In the genomic region with DNA sequence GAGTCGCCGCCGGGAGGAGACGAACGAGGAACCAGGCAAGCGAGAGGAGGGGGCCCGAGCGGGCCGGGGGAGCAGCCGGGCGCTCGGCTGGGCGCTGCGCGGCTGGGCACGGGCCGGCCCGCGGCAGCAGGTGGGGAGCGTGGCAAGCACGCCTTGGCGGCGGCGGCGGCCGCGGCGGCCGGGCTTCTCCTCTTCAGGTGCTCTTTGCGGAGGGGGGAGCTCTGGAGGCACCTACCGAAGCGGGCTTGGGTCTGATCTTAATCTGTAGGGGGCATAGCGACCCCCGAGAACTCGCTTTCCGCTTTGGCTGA, we compare ENCODE assay signal across 7 mouse cellular contexts. TPM values are rescaled to one million over a fixed set of nuclear protein-coding genes. Genes with fewer than 3 reads are reported as not detected.
DNase-seq lines count a peak whose midpoint lies in the region; ATAC-seq and TF ChIP-seq lines count a peak whose summit lies in the region.

No protein-coding gene starts in this region.

- peak overlapping the region; percentile 71 for H3K4me2 ChIP-seq in limb, embryonic 14.5 days (replicated peaks; ENCODE audit: low read depth, low read length, severe bottlenecking)
- H3K4me2 ChIP-seq in stomach, embryonic 14.5 days (replicated peaks; ENCODE audit: low read depth, low read length), result peak overlapping the region; percentile 81

- no peak for DNase-seq in limb, embryonic 14.5 days (ENCODE audit: low spot score)
- no peak for DNase-seq in retina, postnatal 1 day
- no peak for DNase-seq in layer of hippocampus, adult 11-12 months (ENCODE audit: low spot score)

- H3K9ac ChIP-seq in limb, embryonic 14.5 days (ENCODE audit: low read depth, low read length, severe bottlenecking), result peak overlapping the region; percentile 92
- H3K9ac ChIP-seq in stomach, embryonic 14.5 days (replicated peaks; ENCODE audit: low read depth, low read length), result peak overlapping the region; percentile 89

- no peak for TF ChIP-seq POLR2A in limb, embryonic 14.5 days (IDR thresholded peaks at IDR 0.05; ENCODE audit: borderline replicate concordance, extremely low read depth, insufficient read depth, insufficient read length)

- peaks cover 45% of the 10 kb centered on the region for H3K4me1 ChIP-seq in megakaryocyte, embryonic 14.5 days
- H3K4me1 ChIP-seq in limb, embryonic 14.5 days (ENCODE audit: control insufficient read depth, insufficient read depth, low read length), result peaks cover 18% of the 10 kb centered on the region
- peaks cover 18% of the 10 kb centered on the region; the same call in 1 of the 2 replicates for H3K4me1 ChIP-seq in stomach, embryonic 14.5 days (ENCODE audit: control insufficient read depth, insufficient read depth, low read length)

- H3K27me3 ChIP-seq in megakaryocyte, embryonic 14.5 days (replicated peaks), result no peaks in the 10 kb centered on the region
- H3K27me3 ChIP-seq in limb, embryonic 14.5 days (ENCODE audit: control insufficient read depth, insufficient read depth, low read length), result no peaks in the 10 kb centered on the region
- no peaks in the 10 kb centered on the region for H3K27me3 ChIP-seq in stomach, embryonic 14.5 days (ENCODE audit: control insufficient read depth, insufficient read depth, low read length)

- ATAC-seq in megakaryocyte, adult 5-6 weeks (ENCODE audit: poor library complexity, severe bottlenecking), result no peak; the same call in 1 of the 2 replicates
- ATAC-seq in erythroid progenitor cell, adult 5-6 weeks (replicated peaks; ENCODE audit: low FRiP score, poor library complexity, severe bottlenecking), result peak; percentile 26
- ATAC-seq in limb, embryonic 14.5 days (ENCODE audit: low FRiP score, low read depth), result no peak; the same call in 1 of the 2 replicates
- peak; percentile 54 for ATAC-seq in stomach, embryonic 14.5 days (ENCODE audit: insufficient number of reproducible peaks, insufficient read depth, low FRiP score, low read depth)

- H3K4me3 ChIP-seq in megakaryocyte, embryonic 14.5 days (replicated peaks), result peak overlapping the region; percentile 96
- H3K4me3 ChIP-seq in limb, embryonic 14.5 days (replicated peaks; ENCODE audit: low read length), result peak overlapping the region; percentile 88
- H3K4me3 ChIP-seq in stomach, embryonic 14.5 days (ENCODE audit: low read depth, low read length), result peak overlapping the region; percentile 87

- WGBS in limb, embryonic 14.5 days, result 0% methylated on average over 17 of the region's 36 CpGs
- WGBS in stomach, embryonic 14.5 days, result 1% methylated on average over 31 of the region's 36 CpGs

- H3K36me3 ChIP-seq in megakaryocyte, embryonic 14.5 days (replicated peaks; ENCODE audit: low read length), result peaks cover 31% of the 10 kb centered on the region
- H3K36me3 ChIP-seq in limb, embryonic 14.5 days (ENCODE audit: control insufficient read depth, insufficient read depth, low read length), result peaks cover 25% of the 10 kb centered on the region
- H3K36me3 ChIP-seq in stomach, embryonic 14.5 days (ENCODE audit: control insufficient read depth, insufficient read depth, low read length), result peaks cover 15% of the 10 kb centered on the region

- H3K9me3 ChIP-seq in megakaryocyte, embryonic 14.5 days, result no peaks in the 10 kb centered on the region
- no peaks in the 10 kb centered on the region for H3K9me3 ChIP-seq in limb, embryonic 14.5 days (ENCODE audit: control insufficient read depth, low read length)
- no peaks in the 10 kb centered on the region for H3K9me3 ChIP-seq in stomach, embryonic 14.5 days (ENCODE audit: control insufficient read depth, low read depth, low read length)

- peak overlapping the region; percentile 97 for H3K27ac ChIP-seq in limb, embryonic 14.5 days (replicated peaks; ENCODE audit: low read depth, low read length)
- H3K27ac ChIP-seq in stomach, embryonic 14.5 days (ENCODE audit: low read length), result peak overlapping the region; percentile 96

RNA-seq across cellular contexts. Expression of gene Dlg1, which starts 1.0 kb away (rescaled TPM):
- polyA plus RNA-seq in megakaryocyte, embryonic 14.5 days (2012; ENCODE audit: insufficient read depth, low replicate concordance), result 1.6 and 2.1 TPM in 2 replicates
- total RNA-seq in megakaryocyte, adult 5-6 weeks (2015), result 22.4 TPM in 2 replicates
- total RNA-seq in megakaryocyte, adult 5-6 weeks (2017), result 45.2 and 48.1 TPM in 2 replicates
- total RNA-seq in erythroid progenitor cell, adult 5-6 weeks (2015; ENCODE audit: low replicate concordance), result 29.3 and 38.6 TPM in 2 replicates
- 36.5 and 63.0 TPM in 2 replicates for total RNA-seq in erythroid progenitor cell, adult 5-6 weeks (2017; ENCODE audit: low replicate concordance)
- 55.1 and 62.0 TPM in 2 replicates for polyA plus RNA-seq in limb, embryonic 14.5 days (2012; rRNA removed)
- polyA plus RNA-seq in limb, embryonic 14.5 days (2014; fragmentation: Nextera tagmentation; extraction: Ambion mirVana), result 37.9 and 40.5 TPM in 2 replicates
- 42.0 and 42.4 TPM in 2 replicates for polyA plus RNA-seq in stomach, embryonic 14.5 days (2014; fragmentation: Nextera tagmentation; extraction: Ambion mirVana)

Comparison
In these comparisons a context has a peak if more than half of its experiments do, and no peak if none do; other contexts are left out.
1. ATAC-seq: peak in erythroid progenitor cell, adult 5-6 weeks (single experiment) and stomach, embryonic 14.5 days (single experiment); none in megakaryocyte, adult 5-6 weeks (single experiment) and limb, embryonic 14.5 days (single experiment).
2. RNA of gene Dlg1, which starts 1.0 kb away (polyA plus RNA-seq): 37.9 to 62.0 TPM in limb, embryonic 14.5 days and 42.0 to 42.4 TPM in stomach, embryonic 14.5 days; 1.6 to 2.1 TPM in megakaryocyte, embryonic 14.5 days; every median in the first group is over 10 times any median in the second.
3. Peak in every context shown above with its lines, with median percentiles within 50 percentile points of each other: H3K4me3 ChIP-seq.